Mouse (Mus musculus): ENCODE data around the gene Nf1. TPM values are rescaled to one million over a fixed set of nuclear protein-coding genes. Genes with fewer than 3 reads are reported as not detected.

The Nf1 gene
- total RNA-seq, 2 experiments from 2014 or later = 41.3 to 62.7 TPM

GRCm38 (mm10) chr11:79460756-79461450 lies 121.4 kb downstream of the Nf1 start:
- DNase-seq = no peak

GRCm38 (mm10) chr11:79468097-79468496 lies 128.6 kb downstream of the Nf1 start:
- no peak for DNase-seq

DNA sequence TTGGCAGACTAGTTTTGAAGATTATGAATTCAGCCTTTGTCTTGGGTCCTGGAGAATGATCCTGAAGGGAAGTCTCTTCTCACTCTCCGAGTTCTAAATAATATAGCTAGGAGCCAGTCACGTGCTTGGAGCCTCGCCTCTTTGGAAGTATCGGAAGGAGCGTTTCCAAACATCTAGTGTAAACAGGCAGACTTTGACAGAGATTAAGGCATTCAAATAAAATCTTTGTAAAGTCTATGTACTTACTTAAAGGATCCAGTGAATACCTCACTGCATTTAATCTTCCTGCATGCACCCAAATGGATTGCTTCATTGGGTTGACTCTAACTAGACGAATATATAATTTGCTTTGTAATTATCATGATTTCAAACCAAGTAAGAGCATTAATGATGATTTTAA lies 143.9 kb downstream of the Nf1 start:
- no peak for DNase-seq

DNA sequence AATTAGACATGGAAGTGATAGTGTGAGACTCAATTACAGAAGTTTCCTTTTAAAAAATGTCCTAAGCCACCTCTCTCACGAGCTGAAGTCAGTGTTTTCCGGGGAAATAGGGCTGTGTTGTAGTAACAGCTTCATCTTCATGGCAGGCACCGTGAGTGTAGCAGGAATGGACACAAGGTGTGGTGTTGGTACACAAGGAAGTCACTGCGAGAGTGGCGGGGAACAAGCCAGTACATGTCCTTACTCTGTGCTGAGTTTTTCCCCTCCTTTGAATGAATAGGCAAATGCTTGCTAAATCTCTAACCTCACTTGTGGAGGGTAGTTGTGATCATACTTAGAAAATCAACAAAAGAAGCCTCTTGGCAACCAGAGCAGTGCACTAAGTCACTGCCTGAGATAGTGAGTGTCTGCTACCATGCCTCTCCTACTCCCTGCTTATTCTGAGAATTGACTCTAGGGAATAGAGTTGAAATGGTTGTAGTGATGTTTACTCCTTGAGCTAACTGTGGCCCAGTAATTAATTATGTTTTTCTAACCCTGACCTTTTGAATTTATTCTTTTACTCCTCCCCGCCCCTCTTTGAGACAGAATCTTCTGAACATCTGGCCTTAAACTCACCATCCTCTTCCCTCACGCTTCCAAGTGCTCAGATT lies 144.5 kb downstream of the Nf1 start:
- no peak for DNase-seq

DNA sequence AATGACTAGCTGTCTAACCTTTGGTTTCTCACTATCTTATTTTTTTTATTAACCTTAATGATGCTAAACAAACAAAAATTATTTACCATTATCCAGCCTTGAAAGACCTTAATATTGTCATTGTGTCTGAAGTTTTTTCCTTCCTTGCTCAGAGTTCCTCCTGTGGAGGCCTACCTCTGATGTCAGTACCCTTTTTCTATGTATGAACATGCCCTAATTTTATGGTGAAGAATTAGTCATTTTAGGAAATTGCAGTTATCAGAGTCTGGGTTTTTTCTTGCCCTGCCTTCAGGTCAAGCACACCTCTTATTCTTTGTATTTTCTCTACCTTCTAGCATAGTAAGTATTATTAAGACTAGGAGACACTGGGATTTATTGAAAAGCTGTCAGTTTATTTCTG lies 145.2 kb downstream of the Nf1 start:
- no peak for DNase-seq

- no peak for DNase-seq
Observed at GRCm38 (mm10) chr11:79494976-79495800, 155.7 kb downstream of the Nf1 start.

- DNase-seq = no peak
Observed at GRCm38 (mm10) chr11:79502917-79503316, 163.4 kb downstream of the Nf1 start.

DNA sequence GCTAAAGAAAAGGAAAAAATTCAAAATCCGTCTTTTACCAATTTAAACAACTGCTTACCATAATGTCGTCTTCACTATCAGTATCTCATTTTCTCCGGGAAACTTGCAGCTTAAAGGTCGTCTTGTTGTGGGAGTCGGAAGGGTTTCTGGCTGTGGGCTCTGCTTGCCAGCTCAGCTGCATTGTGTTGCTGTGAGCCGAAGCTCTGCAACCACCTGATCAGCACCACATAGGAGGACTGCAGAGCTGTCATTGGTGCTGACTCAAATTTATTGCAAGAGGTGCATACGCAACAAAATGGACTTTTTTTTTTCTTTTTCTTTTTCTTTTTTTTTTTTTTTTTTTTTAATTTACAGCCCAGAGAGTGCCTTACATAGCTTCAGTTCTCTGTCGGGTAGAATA lies 164.4 kb downstream of the Nf1 start, which contains the start of gene Omg:
Omg (minus strand) TSS at position 240 of the 400 bp plus-strand sequence.
- DNase-seq = peak; percentile 22

DNA sequence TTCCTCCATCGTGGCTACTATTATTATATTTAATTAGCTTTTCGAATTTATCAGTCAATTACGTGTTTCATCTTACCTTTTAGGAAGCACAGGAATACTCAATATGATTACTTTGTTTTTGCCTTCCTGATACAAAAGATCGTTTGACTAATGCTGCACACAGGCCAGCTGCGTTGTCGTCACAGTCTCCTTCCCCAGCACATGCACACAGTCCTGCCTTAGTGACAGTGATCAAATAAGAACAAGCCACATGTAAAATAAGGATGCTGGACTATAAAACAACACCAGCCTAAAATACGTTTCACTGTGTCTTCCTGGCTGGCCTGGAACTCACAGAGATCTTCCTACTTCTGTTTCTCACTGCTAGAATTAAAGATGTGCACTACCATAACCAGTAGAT lies 165.0 kb downstream of the Nf1 start:
- no peak for DNase-seq

DNA sequence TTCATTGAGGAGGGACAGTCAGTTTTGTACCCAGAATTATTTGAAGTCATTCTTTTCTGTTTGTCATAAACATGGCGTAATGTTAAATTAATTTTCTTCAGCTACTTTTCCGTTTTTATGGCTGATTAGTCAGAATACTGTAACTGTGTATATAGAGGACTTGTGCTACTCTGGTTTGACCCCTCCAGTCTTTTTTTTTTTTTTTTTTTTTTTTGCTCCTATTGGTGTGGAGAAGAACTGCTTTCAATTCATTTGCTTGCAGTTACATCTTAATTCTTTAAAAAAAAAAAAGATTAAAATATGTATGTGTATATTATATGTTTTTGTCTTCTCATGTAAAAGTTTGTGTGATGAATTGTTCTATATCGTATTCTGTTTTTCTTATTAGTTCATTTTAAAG lies 172.5 kb downstream of the Nf1 start:
- no peak for DNase-seq

DNA sequence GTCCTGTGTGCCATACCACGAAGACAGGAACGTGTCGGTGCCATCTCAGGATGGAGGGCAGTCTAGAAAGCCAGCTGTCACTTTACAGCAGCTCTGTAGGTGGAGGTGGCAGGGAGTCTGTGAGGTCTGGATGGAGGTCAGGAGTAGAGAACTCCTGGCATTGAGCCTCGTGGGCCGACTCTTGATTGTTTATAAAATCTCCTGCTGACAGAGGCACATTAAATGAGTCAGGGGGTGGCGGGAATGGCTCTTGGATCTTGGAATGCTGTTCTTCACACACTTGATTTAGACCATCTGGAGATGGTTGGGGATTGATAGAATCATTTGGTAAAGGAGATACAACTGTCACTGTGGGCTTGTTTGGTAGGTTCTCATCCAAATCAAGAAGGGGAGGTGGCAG lies 175.8 kb downstream of the Nf1 start:
- no peak for DNase-seq

DNA sequence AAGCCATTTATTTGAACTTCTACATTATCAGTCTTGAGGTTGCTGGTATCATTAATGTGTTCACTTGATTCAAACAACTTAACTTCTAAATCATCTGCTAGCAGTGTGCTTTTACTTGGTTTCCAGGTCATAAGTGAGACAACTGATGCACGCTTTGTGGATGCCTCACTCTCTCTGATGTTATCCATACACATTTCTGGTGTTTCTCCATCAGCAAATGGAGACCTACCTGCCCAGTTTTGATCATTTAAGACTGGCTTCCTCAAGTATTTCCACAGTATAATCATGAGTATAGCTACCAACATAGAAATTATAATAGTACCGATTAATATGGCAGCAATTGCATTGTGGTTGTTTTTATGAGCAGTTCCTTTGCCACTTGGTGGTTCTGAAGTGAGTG lies 176.3 kb downstream of the Nf1 start:
- DNase-seq = no peak

- no peak for DNase-seq
Observed at GRCm38 (mm10) chr11:79519299-79519698, 179.8 kb downstream of the Nf1 start.

- no peak for DNase-seq
Observed at GRCm38 (mm10) chr11:79519878-79520291, 180.4 kb downstream of the Nf1 start.

- no peak for DNase-seq
Observed at GRCm38 (mm10) chr11:79520772-79521171, 181.3 kb downstream of the Nf1 start.

GRCm38 (mm10) chr11:79521930-79522329 lies 182.4 kb downstream of the Nf1 start:
- DNase-seq = no peak

DNA sequence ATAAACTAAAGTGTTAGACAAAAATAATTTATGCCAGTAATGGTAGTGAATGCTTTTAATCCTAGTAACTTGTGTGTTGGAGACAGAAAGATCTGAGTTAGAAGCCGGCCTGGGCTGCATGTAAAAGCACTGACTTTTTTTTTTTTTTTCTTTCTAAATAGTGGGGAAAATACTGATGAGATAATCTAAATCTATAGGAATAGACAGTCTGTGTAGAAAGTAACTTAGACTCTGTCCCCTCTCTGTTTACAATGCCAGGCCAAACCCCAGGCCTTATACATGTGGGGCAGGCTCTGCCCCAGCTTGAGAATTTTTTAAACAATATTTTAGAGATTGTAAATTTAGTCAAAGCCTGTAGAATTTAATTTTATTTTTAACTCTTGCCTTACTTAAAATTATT lies 183.5 kb downstream of the Nf1 start:
- no peak for DNase-seq

DNA sequence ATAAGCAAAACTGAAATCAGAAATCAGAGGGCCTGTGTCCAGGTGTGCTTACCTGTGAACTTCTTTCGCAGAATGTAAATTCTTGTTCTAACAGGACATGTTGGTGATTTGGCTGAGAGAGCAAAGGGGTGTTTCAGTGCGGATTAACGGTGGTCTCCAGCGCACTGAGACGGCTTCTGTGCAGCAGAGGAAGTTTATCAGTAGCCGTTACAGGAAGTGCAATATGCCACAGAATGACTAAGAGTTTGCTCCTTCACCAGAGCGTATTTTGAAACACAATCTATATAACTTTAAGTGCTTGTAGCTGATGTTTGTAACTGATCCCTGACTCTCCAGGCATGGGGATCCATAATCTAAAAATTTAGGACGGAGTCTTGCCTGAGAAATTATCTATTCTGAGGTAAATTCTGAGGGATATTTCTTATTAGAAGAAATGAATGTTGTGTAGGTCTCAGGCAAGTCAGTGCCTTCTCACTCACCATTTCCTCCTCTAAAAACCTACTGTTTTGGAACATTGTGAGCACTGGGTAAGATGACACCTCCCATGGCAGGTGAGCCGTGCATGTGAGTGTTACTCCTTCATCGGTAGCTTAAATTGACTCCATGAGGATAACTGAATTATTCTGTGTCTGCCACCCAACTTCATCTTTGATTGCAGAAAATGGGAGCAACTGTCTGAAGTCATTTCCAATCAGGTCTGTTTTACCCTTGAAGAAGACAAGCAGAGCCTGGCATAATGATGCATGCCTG lies 184.2 kb downstream of the Nf1 start, which contains the start of gene Evi2b:
Evi2b (minus strand) TSS at position 203 of the 750 bp plus-strand sequence.
- DNase-seq = no peak

GRCm38 (mm10) chr11:79524310-79524575 lies 184.8 kb downstream of the Nf1 start:
- DNase-seq = no peak

GRCm38 (mm10) chr11:79526549-79526948 lies 187.1 kb downstream of the Nf1 start:
- DNase-seq = no peak

DNA sequence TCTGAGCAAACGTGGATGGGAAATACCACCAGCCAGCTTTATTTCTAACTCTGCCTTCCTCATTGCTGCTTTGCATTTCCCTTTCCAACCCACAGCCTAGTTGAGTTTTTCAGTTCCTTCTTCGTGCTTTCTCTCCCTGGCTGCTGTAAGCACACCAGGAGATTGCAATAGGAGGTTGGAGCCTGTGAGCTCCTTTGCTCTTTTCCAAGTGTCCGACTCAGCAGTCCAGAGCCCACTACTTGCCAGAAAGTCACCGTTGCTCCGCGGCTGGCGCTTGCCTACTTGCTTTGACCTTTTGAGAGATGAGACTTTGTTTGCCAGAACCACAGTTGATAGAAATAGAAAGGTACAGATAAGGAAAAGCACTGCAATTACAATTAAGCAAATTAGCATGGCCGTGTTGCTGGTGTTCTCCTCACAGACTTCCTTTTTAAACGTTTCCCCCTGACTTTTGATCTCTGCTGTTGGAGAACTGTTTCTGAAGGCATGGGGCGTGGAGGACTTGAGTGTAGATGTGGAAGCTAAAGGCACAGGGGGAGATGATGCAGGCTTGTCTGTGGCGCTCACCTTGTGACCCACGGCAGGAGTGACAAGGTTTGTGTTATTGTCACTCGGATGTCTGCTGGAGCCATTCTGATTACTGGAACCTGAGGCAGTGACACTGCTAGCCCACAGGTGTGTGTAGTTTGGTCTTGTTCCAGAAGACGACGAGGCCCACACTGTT lies 187.7 kb downstream of the Nf1 start:
- DNase-seq = peak; percentile 39
